Mouse (Mus musculus) limb, embryonic 10.5 days (tissue): ENCODE results near the gene Rabggta. TPM values are rescaled to one million over a fixed set of nuclear protein-coding genes. Genes with fewer than 3 reads are reported as not detected.

Source experiments
- DNase-seq: peaks from one replicate; pipeline ENCODE4 v3.0.0-alpha.2; 2017; ENCODE audit warnings: low spot score
- H3K27ac ChIP-seq: fragments of 300-500 bp; sonication (generic); 2 replicates; pipeline ENCODE4 v1.5.1; 2016; ENCODE audit warnings: mild to moderate bottlenecking
- H3K27me3 ChIP-seq: fragments of 300-500 bp; sonication (generic); 2 replicates; pipeline ENCODE4 v1.6.1; 2016; ENCODE audit warnings: low read depth, mild to moderate bottlenecking; ENCODE audit not compliant: poor library complexity, severe bottlenecking
- H3K36me3 ChIP-seq: fragments of 300-500 bp; sonication (generic); 2 replicates; pipeline ENCODE4 v1.6.1; 2016; ENCODE audit warnings: mild to moderate bottlenecking, moderate library complexity
- H3K4me1 ChIP-seq: fragments of 300-500 bp; sonication (generic); 2 replicates; pipeline ENCODE4 v1.6.1; 2016
- H3K4me3 ChIP-seq: fragments of 300-500 bp; sonication (generic); 2 replicates; pipeline ENCODE4 v1.5.1; 2016; ENCODE audit warnings: mild to moderate bottlenecking, moderate library complexity
- H3K9me3 ChIP-seq: fragments of 300-500 bp; sonication (generic); replicated peaks from 2 replicates; pipeline ENCODE4 v1.6.1; 2016; ENCODE audit warnings: mild to moderate bottlenecking
- whole genome bisulfite sequencing: fragments of 180-500 bp; shearing (Covaris S2); methylation state at CpG from one replicate; pipeline ENCODE4 v1.1.7; 2016; 5-methylcytosine and 5-hydroxymethylcytosine counted together
- polyA plus RNA-seq: library from polyadenylated mRNA; unstranded; fragments of >200 nt; fragmentation: Nextera tagmentation; extraction: Ambion mirVana; gene quantifications from 2 replicates; pipeline ENCODE4 v1.2.1, GENCODE M21; 2016

The Rabggta gene
- polyA plus RNA-seq, 1 experiment from 2014 or later = 29.7 TPM

DNA sequence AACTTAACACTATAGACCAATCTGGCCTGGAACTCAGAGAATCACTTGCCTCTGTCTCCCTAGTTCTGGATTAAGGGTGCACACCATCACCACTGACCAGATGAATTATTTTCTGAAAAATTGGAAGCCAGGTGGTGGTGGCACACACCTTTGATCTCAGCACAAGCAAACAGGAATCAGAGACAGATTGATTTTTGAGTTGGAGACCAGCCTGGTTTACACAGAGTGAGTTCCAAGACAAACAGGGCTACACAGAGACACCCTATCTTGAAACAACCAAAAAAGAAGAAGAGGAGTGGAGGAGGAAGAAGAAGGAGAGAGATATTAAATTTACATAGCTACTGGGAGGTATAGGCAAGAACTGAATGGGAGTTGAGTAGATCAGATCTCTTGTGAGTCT, 4.2 kb upstream of the Rabggta start:
- Histone ChIP-seq H3K4me1 (peaks cover 9% of the 10 kb centered on the region), H3K36me3 (no peaks in the 10 kb centered on the region)
- no peak for DNase-seq

DNA sequence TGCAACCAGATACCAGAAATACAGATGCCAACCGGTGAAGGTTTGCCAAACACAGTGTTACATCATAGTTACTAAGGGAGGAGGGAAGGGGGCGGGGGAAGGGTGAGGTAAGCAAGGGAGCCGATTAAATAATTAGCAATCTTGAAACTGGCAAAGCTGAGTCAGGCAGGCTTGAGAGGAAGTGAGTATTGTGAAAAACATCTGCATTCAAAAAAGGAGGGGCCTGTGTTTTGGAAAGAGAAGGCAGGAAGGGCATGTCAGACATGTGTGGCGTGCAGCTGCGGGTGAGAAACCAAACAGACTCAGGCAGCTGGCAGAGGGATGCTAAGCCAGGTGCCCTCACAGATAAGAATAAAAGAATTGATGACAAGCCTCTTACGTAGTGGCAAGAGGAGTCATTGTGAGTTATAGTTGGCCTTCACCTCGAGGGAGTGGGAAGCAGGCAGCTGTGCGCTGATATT, 2.4 kb upstream of the Rabggta start:
- peaks cover 13% of the 10 kb centered on the region for H3K4me1 ChIP-seq
- no peak overlapping the region for H3K4me3 ChIP-seq
- no peaks in the 10 kb centered on the region for H3K9me3 ChIP-seq
- H3K27me3 ChIP-seq = no peaks in the 10 kb centered on the region; the same call in 1 of the 2 replicates
- H3K36me3 ChIP-seq = 0 out of 2 replicates have a peak, but pooled peaks cover 6% of the 10 kb centered on the region
- 70% methylated on average over 8 of the region's 8 CpGs for WGBS
- DNase-seq = no peak
- no peak overlapping the region for H3K27ac ChIP-seq

More for the DNA sequence above, 4.2 kb upstream of the Rabggta start:
- Histone ChIP-seq H3K27ac (no peak overlapping the region), H3K9me3 (no peaks in the 10 kb centered on the region), H3K4me3 (no peak overlapping the region), H3K27me3 (peaks cover 9% of the 10 kb centered on the region)

DNA sequence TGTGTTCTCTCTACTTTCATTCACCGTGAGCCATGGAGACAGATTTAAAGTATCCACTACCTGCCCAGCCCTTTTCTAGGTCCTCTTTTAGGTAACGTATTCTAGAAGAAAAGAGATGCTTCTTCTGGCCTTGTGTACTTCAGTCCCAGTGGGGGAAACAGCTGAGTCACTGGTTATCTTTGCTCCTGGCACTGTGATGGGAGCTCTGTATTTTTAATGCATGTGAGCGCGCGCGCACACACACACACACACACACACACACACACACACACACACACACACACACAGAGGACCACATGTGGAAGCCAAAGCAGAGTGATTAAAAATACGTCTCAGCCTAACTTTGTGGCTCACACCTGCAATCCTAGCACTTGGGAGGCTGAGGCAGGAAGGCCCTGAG, 1.4 kb upstream of the Rabggta start:
- Histone ChIP-seq H3K36me3 (peaks cover 15% of the 10 kb centered on the region), H3K27me3 (no peaks in the 10 kb centered on the region; the same call in 1 of the 2 replicates), H3K27ac (no peak overlapping the region), H3K4me1 (peaks cover 13% of the 10 kb centered on the region), H3K4me3 (no peak overlapping the region), H3K9me3 (no peaks in the 10 kb centered on the region)
- DNase-seq = no peak
- 94% methylated on average over 7 of the region's 7 CpGs for WGBS

DNA sequence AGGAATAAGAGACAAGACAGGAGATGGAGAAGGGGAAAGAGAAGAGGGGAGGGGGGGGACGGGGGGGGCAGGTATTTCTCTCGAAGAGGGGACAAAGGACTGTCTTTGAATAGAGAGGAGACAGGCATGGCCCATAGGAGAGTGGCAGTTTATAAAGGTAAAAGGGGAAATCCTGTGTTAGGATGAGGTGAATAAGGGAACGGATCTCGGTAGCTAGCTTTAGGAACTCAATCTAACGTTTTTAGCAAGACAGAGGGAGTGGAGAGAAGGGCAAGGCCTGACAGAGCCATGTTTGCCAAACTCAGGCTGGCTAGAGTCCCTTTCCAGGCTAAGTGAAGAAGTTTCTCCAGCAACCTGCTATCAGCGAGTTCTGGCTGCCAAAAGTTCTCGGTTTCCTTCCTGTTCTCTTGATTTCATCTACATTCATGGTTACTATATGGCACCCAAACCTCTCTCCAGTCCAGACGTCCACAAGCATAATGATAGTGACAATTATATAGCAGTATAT, 429 bp upstream of the Rabggta start:
- no peak for DNase-seq
- 54% methylated on average over 8 of the region's 8 CpGs for WGBS
- Histone ChIP-seq H3K27ac (peak overlapping the region; percentile 89), H3K36me3 (peaks cover 23% of the 10 kb centered on the region), H3K4me1 (peaks cover 13% of the 10 kb centered on the region), H3K27me3 (no peaks in the 10 kb centered on the region; the same call in 1 of the 2 replicates), H3K4me3 (peak overlapping the region; percentile 78), H3K9me3 (no peaks in the 10 kb centered on the region)

DNA sequence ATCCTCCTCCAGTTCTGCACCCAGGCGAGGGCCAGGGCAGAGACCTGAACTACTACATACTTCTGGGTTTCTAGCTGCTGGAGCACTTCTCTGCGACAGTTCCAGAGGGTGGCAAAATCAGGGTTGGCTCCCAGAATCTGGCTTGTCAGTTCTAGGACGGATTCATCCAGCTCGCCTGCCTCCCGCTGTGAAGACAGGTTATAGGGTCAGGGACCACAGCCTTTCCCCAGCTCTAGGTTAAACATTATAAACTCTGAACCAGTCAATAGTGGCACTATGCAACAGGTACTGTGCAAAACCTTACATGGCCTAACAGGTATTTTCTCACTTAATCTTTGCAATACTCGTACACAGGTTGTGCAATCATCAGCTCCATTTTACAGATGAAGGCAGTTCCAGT, 987 bp downstream of the Rabggta start:
- peak overlapping the region; percentile 78 for H3K4me3 ChIP-seq
- H3K36me3 ChIP-seq = peaks cover 35% of the 10 kb centered on the region
- no peak overlapping the region for H3K27ac ChIP-seq
- H3K27me3 ChIP-seq = no peaks in the 10 kb centered on the region
- no peaks in the 10 kb centered on the region for H3K9me3 ChIP-seq
- WGBS = 81% methylated on average over 6 of the region's 6 CpGs
- H3K4me1 ChIP-seq = peaks cover 18% of the 10 kb centered on the region
- DNase-seq = no peak

DNA sequence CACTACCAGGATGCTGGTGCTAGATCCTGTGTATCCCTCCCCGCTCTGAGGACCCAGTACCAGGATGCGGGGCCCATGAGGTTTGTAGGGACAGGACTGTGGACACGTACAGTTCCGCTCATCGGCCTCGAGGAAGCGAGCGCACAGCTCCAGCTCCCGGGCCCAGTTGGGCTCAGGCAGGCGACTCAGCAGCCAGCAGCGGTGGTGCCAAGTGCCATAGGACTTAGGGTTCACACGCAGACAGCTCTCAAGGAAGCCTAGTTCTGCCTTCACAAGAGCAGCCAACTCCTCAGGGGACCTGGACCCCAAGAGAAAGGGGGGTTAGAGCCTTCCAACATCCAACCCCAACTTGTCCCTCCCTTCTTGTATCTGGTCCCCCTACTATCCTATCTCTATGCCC, 1.4 kb downstream of the Rabggta start:
- DNase-seq = no peak
- whole genome bisulfite sequencing = 95% methylated on average over 12 of the region's 12 CpGs
- H3K4me1 ChIP-seq = peaks cover 18% of the 10 kb centered on the region
- no peak overlapping the region for H3K4me3 ChIP-seq
- H3K9me3 ChIP-seq = no peaks in the 10 kb centered on the region
- no peak overlapping the region for H3K27ac ChIP-seq
- H3K36me3 ChIP-seq = peaks cover 37% of the 10 kb centered on the region
- H3K27me3 ChIP-seq = no peaks in the 10 kb centered on the region

DNA sequence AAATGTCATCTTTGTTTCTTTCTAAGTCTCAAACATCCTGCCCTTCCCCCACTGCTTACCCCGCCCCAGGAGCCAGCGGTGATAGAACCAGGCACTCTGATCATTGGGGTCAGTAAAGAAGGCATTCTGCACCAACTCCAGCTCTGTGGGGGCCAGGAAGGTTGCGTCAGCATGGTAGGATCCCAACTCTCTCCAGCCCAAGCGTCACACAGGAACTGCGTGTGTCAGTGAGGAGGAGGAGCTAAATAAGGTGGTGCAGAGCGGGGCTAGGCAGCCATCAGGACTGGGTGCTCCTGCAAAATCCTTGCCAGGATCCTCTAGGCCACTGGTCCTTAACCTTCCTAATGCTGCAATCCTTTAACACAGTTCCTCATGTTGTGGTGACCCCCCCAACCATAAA, 2.3 kb downstream of the Rabggta start:
- Histone ChIP-seq H3K4me3 (no peak overlapping the region), H3K27me3 (no peaks in the 10 kb centered on the region), H3K9me3 (no peaks in the 10 kb centered on the region), H3K36me3 (peaks cover 37% of the 10 kb centered on the region), H3K27ac (no peak overlapping the region), H3K4me1 (peaks cover 18% of the 10 kb centered on the region)
- DNase-seq = no peak
- WGBS = 91% methylated on average over 6 of the region's 6 CpGs

DNA sequence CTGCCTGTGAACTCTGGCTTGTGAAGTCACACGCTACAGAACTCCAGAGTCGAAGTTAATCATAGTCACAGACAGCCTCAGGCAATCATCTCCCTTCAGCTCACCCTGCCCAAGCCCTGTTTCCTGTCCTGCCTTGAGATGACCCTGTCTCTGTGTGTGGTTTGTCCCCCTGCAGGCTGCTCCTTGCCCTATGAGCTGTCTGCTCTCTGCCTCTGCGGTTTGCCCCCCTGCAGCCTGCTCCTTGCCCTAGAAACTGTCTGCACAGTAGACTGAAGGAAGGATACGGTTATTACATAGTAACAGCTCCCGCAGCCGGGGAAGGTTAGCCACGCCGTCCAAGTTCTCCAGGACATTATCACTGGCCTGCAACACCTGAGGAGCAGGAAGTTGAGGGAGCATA, 5.2 kb downstream of the Rabggta start:
- Histone ChIP-seq H3K4me1 (peaks cover 28% of the 10 kb centered on the region), H3K27ac (no peak overlapping the region), H3K4me3 (no peak overlapping the region), H3K36me3 (peaks cover 37% of the 10 kb centered on the region), H3K9me3 (no peaks in the 10 kb centered on the region), H3K27me3 (peaks cover 24% of the 10 kb centered on the region)
- no peak for DNase-seq
- 75% methylated on average over 8 of the region's 8 CpGs for WGBS

DNA sequence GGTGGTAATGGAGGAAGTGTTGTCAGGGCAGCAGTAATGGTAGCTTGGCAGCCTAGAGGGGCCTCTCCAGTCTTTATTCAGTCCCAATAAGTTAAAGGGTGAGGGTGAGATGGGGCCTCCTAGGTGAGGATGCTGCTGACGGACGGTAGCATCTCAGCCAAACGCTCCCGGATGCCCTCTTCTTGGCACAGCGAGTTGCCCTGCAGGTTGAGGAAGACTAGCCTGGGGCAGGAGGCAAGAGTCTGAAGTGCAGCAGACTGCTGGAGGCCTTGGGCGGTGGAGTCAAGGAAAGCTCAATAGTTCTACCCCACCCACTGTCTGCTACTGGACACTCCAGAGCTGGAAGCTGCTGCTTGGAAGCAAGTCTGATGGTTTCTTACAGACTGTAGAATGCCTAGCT, 5.8 kb downstream of the Rabggta start:
- Histone ChIP-seq H3K36me3 (peaks cover 37% of the 10 kb centered on the region), H3K27me3 (peaks cover 30% of the 10 kb centered on the region), H3K9me3 (no peaks in the 10 kb centered on the region), H3K4me1 (peaks cover 24% of the 10 kb centered on the region), H3K27ac (no peak overlapping the region), H3K4me3 (no peak overlapping the region)
- 96% methylated on average over 6 of the region's 6 CpGs for WGBS
- no peak for DNase-seq

DNA sequence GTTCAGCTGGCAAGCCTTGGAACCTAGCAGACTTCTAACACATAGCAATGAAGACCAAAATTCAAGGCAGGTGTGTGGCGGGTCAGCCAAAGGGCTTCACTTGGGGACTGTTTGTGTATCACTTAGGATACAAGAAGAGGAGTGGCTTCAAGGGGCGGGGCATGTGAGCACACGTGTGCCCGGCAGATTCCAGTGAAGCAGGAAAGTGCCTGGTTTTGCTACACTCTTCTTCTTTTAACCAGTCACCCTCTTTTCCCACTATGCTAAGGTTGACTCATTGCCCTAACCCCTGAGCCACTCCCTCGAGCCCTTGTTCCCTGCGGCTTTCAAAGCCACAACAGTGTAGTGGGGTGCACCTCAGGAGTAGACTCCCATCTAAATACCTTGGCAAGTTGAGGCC, 7.2 kb downstream of the Rabggta start:
- H3K4me3 ChIP-seq = no peak overlapping the region
- H3K27me3 ChIP-seq = peaks cover 36% of the 10 kb centered on the region
- peaks cover 33% of the 10 kb centered on the region for H3K36me3 ChIP-seq
- H3K27ac ChIP-seq = no peak overlapping the region
- no peak for DNase-seq
- H3K9me3 ChIP-seq = no peaks in the 10 kb centered on the region
- peaks cover 20% of the 10 kb centered on the region for H3K4me1 ChIP-seq
- 33% methylated on average over 6 of the region's 6 CpGs for WGBS

DNA sequence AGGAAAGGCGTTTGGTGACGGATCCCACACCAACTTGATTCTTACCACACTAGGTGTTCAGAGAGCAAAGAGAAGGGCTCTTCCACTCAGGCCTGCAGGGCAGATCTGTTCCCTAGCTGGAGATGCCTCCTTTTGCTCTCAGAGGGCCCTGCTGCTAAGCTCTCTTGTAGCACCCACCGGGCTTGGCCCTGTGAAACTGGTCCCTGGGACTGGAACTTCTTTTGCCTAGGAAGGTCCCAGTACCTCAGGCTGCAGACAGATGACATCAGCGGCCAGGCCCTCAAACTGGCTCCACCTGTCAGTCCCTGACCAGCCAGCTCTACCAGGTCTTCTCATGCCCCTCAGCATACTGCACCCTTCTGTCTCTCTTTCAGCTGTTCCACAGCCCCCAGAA, 8.3 kb downstream of the Rabggta start, which contains the start of gene Tgm1:
Tgm1 (minus strand) TSS at position 198 of the 394 bp plus-strand sequence.
- Histone ChIP-seq H3K4me3 (peak within 1 kb of the TSS; percentile 37), H3K9me3 (no peaks in the 10 kb centered on the region), H3K27ac (no peak within 1 kb of the TSS), H3K36me3 (peaks cover 24% of the 10 kb centered on the region), H3K4me1 (peaks cover 20% of the 10 kb centered on the region), H3K27me3 (peaks cover 36% of the 10 kb centered on the region)
- no peak for DNase-seq
- 16% methylated on average over 4 of the region's 4 CpGs for WGBS

DNA sequence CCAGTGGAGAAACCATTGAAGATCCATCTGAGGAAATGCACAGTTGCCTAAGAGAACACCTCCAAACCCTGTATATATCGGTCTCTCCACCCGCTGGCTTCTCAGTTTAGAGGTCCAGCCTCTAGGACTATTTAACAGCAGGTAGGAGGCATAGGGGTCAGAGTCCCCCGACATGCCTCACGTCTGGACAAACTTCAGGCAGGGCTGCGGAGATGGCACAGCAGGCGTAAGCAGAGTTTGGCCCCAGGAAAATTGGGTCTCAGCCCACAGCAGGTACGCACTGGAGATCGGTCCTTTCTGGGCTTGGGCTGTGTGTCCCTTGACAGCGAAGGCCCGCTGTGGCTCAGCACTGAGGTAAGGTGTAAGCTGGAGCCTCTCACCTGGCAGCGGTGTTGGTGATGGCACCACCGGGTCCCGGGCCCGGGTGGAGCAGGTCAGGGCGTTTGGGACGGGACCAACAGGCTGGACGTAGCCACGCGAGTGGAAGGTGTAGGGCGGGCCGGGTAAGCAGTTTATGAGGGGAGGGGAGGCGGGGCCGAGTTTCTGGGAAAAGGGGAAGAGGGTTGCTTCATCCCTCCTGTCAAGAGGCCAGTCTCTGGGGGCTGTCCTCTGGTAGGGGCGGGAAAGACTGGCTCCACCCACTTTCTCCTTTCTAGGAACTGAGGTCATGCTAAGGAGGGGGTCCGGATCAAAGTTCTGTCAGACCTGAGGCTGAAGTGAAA, 8.9 kb downstream of the Rabggta start:
- peaks cover 36% of the 10 kb centered on the region for H3K27me3 ChIP-seq
- peak overlapping the region; percentile 37 for H3K4me3 ChIP-seq
- 15% methylated on average over 25 of the region's 25 CpGs for WGBS
- no peak overlapping the region for H3K27ac ChIP-seq
- peaks cover 19% of the 10 kb centered on the region for H3K36me3 ChIP-seq
- peaks cover 20% of the 10 kb centered on the region for H3K4me1 ChIP-seq
- peak; percentile 36 for DNase-seq
- H3K9me3 ChIP-seq = no peaks in the 10 kb centered on the region

DNA sequence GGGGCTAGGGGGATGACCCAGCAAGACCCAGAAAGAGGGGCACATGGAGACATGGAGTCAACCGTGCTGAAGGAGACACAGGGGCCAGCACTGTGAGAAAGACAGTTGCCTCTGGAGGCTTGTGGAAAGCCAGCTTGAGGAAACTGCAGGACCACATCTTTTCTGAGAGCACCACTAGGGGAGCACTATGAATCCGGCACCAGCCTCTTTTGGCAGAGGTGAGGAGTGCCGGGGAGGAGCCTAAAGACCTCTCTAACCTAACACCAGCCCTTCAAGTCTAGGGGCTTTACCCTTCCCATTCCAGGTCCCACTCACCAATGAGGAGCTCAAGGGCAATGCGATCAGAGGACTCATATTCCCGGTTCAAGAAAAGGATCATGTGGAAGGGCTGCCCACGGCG, 10.3 kb downstream of the Rabggta start:
- Histone ChIP-seq H3K27me3 (peaks cover 36% of the 10 kb centered on the region), H3K36me3 (peaks cover 7% of the 10 kb centered on the region), H3K4me3 (no peak overlapping the region), H3K4me1 (peaks cover 15% of the 10 kb centered on the region), H3K9me3 (no peaks in the 10 kb centered on the region), H3K27ac (no peak overlapping the region)
- DNase-seq = no peak
- WGBS = 79% methylated on average over 7 of the region's 7 CpGs
